Mouse (Mus musculus) right cerebral cortex, postnatal 36 days (tissue): ENCODE results near the gene Reg4.

Experiments used
- DNase-seq, 2 experiments: peaks; one replicate each; pipeline ENCODE4 v3.0.0; 2022; ENCODE audit warnings: low spot score in 2 of 2, mixed read lengths in 1 of 2

The Reg4 gene

DNA sequence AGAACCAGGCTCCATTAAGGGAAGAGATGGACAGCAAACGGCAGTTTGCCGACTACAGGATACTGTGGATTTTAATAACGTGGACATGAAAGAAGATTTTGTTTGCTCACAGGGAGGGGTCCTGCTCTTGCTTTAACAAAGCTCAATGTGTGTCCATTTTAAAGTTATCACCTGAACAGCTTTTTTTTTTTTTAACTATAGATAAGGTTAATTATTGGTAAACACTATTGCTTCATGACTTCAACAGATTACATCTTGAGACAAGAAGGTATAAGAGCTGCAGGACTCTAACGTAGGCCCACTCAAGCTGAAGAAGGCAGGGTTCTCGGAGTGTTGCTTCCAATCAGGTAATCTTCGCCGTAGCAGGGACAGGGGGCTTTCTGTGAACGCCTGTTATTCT is at the start of gene Reg4:
TSS of gene Reg4 (plus strand) at position 301 of the 400 bp plus-strand sequence.
- DNase-seq, result no peak

GRCm38 (mm10) chr3:98178340-98178739 is 43.6 kb upstream of the Reg4 start:
- DNase-seq, result peak; percentile 20 to 23

- DNase-seq, result peak; percentile 11 to 18
Measured at GRCm38 (mm10) chr3:98180805-98181204, 41.2 kb upstream of the Reg4 start.

GRCm38 (mm10) chr3:98185163-98185714 is 36.7 kb upstream of the Reg4 start:
- DNase-seq, result no peak

GRCm38 (mm10) chr3:98187777-98188176 is 34.2 kb upstream of the Reg4 start:
- no peak for DNase-seq

DNA sequence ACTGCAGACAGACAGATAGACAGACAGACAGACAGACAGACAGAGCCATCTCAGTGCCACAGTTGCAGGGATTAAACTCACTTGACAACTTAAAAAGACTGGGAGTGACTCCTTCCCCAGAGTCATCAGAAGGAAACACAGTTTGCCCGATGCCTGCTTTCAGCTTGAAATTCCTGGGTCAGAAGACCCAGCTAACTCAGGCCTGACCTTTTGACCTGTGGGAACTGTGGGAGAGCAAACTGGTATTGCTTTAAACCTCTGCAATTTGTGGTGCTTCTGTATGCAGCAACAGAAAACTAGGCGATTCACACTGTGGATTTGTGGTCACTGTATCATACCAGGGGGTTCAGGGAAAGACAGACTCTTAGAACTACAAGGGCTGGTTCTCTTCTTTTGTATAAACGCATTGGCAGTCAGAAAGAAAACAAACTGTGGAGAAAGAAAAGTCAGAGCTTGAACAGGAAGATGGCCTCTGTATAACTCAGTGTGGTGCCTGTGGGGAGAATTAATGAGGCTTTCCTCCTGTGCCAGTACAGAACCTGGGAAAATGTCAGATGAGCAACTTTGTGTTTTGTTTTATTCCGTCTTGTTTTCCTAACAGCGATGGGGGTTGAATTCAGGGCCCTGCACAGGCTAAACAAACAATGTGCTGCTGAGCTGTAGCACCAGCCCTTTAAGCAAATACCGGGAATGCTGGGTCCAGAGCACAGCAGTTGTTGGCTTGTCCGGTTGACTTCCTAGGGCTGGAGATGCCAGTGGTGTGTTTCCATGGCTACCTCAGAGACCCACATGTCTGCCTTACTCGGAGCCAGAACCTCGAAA is 24.0 kb upstream of the Reg4 start:
- no peak for DNase-seq

DNA sequence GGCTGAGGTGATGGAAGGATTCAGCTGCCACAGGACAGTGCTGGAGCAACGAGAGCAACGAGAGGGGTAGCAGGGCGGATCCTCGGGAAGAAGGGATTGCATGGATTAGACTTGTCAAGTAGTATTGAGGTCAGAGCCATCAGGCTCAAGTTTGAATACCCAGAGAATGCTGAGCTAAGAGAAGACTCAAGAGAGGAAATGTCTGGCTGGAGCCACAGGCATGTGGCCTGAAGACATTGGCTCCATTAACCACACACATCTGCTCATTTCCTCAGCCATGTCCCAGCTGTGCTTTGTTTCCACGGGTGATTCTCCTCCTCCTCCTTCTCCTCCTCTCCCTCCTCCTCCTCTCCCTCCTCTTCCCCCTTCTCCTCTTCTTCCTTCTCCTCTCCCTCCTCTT is 22.2 kb upstream of the Reg4 start:
- no peak for DNase-seq

DNA sequence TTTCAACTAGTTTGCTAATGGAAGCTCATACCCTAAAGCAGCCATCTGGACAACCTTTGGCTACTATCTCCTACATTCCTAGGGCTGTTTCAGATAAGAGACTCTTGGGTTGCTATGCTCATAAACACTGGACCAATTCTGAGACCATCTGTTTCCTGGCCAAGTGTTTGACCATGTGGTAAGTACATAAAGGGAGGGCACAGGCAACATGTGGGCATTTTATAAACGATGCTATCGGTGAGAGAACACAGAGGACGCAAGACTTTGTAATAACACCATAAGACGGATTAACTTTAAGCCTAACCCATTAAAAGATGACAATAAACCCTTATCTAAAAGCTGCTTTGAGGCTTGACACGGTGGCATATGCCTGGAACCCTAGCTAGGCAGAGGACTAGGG is 18.7 kb upstream of the Reg4 start:
- DNase-seq, result no peak

- no peak for DNase-seq
Measured at GRCm38 (mm10) chr3:98206977-98207376, 15.0 kb upstream of the Reg4 start.

- no peak for DNase-seq
Measured at GRCm38 (mm10) chr3:98209161-98209560, 12.8 kb upstream of the Reg4 start.

DNA sequence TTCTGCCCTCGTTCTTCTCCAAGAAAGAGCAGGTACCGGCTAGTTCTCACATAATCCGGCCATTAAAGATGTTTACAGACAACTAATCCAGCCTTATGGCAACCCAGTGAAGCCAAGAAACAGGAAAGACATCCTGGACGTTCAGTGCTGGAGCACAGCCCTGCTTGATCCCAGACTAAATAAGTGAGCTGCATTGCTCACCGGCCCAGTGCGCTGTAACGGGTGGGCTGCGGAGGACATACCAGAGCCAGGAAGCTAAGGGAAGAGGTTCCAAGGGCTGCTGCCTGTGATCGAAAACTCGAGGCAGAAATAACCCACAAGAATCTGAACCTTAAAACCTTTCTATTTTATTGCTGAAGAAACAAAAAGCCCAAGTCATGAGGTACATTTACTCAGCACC is 11.1 kb upstream of the Reg4 start:
- DNase-seq, result no peak

DNA sequence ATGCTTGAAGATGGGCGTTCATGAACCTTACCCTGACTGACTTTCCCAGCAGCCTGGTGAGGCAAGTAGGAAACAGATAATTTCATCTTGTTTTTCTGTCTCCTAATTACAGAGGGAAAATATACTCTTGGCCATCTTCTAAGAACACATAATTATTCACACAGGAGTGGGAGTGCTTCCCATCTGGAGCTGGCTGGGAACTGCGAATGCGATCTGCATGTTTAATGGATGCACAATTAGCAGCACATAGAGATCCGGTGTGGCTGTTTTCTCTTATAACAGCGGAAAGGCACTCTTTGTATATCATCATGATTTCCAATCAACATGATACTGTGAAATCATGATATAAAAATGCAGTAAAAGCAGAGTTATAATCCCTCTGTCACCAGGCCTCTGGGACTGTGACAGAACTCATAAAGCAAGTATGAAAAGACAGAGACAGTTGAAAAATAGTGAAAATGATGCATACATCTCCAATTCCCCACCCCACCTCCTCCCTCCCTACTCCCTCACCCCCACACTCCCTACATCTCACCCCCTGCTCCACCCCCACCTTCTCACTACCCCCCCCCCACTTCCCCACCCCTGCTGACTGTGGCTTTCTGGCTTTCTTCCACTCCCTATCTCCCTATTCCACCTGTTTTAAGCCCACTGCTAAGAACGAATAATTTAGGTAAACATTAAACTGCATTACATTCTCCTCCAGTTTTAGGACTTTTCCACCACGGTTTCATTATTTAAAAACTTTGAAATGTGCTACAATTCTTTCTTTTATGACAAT is 10.5 kb upstream of the Reg4 start:
- DNase-seq, result peak; percentile 68 to 77

DNA sequence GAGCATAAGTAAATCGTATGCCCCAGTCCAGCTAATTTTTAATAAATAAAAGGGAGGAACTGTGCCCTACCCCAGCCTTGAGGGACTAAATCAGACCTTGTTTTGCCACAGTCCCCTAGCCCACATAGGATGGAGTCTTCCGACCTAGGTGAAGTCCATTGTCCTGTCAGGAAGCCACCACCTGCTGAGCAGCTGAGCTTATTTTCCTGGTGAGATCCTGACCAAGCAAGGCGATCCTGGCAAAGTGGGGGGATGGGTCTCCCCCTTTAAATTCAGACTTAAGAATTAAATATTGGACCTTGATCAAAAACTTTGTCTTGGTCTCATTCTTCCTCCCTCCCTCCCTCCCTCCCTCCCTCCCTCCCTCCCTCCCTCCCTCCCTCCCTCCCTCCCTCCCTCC is 5.7 kb upstream of the Reg4 start:
- no peak for DNase-seq

DNA sequence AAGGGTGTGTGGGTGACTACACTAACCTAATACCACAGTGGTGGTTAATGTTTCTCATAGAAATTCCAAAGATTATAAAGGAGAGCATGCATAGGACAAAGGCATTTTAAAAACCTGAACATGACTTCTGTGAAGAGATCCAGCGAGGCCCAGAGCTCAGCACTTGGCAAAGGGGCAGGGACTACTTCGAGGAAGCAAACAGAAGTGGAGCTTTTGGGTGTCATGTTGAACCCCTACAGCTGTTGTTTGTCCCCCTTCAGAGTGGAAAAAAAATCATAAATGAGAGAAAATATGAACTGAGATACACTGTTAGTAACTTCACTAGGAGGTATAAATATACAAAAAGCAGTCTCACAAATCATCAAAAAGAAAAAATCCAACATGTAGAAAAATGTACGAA is 1.3 kb downstream of the Reg4 start:
- DNase-seq, result no peak

- DNase-seq, result peak; percentile 59 to 76
Measured at GRCm38 (mm10) chr3:98223783-98224580, 2.0 kb downstream of the Reg4 start.

- DNase-seq, result no peak
Measured at GRCm38 (mm10) chr3:98224975-98225374, 3.0 kb downstream of the Reg4 start.

GRCm38 (mm10) chr3:98225746-98226145 is 3.8 kb downstream of the Reg4 start:
- no peak for DNase-seq

DNA sequence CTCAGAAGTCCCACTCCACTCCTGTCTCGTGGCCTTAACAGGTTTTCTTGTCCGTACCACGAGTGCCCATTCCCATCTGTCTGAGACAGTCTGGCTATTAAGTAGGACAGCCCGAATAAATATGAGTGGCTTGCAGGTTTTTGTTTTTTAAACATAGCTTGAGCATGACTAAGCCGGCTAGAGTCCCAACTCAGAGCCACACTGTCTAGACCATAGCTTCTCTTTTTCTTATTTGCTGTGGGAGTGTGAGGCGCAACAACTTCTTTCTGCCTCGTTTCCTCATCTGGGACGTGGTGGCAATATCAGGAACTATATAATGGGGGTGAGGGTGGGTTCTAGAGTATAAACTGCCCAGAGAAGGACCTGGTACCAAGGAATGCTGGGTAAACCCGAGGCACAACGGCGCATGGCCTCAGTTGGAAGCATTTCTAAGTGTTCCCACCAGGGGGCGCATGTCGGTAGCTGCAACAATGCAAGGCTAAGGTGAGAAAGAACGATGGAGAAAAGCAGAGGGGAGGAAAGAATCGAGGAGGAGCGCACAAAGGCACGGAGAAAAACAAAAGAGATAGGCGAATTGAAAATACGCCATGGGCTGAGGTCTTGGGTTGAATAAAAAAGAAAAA is 5.1 kb downstream of the Reg4 start:
- DNase-seq, result peak; percentile 51 to 52

GRCm38 (mm10) chr3:98227763-98228162 is 5.8 kb downstream of the Reg4 start:
- DNase-seq, result no peak

- DNase-seq, result no peak
Measured at GRCm38 (mm10) chr3:98229943-98230342, 8.0 kb downstream of the Reg4 start.

DNA sequence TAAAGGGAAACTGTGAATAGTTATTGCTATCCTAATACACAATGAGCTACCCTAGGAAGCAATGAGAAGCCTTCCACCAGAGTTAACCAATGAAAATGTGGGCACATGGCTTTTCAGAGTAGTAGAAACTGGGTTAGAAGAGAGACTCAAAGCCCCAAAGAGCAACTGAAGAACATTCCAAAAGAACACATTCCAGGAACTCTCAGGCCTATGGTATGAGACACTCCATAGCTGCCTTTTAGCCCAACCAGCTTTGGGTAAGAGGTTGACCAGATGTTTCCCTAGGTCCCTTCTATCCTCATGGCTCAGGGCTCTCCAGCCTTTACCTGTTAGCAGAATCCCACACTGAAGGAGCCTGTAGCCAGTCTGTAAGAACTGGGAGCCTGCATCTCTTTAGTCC is 11.5 kb downstream of the Reg4 start:
- DNase-seq, result no peak
